Mouse (Mus musculus) cerebellum, adult 18-20 months (tissue): ENCODE results near the gene Tnxb.
A peak's percentile ranks its signal among the peaks of the same experiment; 100 is the strongest.
"Not testable (repeated sequence)": the region's sequence is repeated elsewhere in the genome, so short reads cannot be mapped to it uniquely, and the experiment has no call there.

Source experiments
- DNase-seq, 2 experiments: peaks; one replicate each; pipeline ENCODE4 v3.0.0; 2021

Gene Tnxb

DNA sequence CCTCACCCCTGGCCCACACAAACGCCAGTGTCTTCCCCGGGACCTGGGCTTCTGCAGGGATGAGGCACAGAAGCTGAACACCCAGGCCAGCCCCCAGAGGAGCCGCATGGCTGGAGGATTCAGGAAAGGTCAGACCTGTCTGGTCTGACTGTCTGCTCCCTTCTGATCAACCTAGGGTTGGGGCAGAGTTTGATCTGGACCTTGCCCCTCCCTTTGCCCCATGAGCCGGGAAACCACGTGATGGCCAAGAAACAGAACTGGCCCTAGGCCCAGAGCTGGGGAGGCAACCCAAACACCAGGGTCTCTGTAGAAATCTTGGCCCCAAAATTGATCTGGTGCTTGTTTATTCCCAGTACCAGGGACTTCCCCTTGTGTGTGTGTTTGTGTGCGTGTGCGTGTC, 73.4 kb downstream of the Tnxb start, which contains the start of gene C4b:
Gene C4b (minus strand): TSS at position 164 of the 400 bp plus-strand sequence.
- peak in 1 of 2 experiments; percentile 7 for DNase-seq

DNA sequence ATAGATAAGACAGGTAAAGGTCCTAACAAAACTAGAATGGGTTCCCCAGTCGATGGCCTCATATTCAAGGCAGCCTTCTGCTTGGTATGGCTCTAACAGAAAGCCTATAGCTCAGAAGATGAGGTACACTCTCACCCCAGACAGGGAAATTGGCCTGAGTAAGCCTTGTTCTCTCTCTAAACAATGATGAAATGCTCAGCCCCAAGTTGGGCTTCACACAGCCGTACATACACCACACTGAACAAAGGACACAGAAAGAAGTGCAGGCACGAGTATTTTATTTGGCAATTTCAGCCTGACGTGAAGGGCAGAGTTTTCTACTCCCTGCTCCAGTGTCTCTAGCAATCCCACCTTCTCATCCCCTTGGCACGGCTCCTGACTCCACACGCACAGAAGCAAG, 73.9 kb downstream of the Tnxb start:
- DNase-seq: no peak

DNA sequence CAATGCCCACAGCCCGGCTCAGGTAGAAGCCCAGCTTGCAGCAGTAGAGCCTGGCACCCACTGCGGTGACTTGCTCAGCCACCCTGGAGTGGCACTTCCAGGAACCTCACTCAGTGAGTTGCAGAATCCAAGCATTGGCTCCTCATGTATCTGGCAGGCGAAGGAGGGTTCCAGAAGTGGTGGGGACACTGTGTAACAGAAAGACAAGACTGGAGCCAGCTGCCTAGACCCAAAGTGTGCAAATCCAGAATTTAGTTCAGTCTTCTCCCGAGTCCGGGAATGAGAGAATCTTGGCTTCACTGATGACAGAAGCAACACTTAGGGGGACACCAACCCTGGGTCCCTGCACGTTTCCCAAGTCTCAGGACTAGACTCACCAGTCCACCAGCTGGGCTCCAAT, 74.3 kb downstream of the Tnxb start:
- DNase-seq: not testable (repeated sequence)

DNA sequence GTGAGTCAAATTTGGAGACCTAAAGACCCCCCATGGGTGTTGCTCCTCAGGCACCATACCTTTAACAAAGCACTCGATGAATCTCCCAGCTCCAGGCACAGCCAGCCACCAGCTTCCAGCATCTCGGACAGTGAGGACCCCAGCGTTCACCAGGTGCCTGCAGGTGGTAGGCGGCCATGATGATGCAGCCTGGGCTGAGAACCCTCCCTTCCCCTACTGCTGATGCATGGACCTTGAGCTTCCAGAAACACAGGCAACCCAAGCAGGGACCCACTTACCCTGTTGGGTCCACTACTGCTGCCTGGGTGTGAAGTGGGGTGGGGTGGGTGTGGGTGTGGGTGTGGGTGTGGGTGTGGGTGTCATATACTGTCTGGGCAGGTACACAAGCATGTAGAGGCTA, 74.8 kb downstream of the Tnxb start:
- DNase-seq: not testable (repeated sequence)

DNA sequence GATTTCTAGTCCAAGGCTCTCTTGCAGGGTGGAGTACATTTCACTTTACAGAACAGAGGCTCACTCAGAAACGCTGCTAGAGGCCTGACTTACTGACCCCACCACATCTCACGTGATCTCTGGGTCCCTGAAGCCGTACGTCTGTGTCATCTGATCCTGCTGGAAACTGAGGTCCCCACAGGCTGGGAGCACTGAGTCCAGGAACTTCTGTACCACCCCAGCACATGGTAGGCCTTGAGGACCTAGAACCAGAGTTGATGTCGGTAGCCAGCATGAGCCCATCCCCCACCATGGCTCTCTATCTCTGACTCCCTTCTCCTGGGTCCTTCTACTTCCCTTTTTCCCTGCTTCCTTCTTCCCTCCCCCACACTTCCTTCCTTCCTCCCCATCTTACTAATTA, 76.2 kb downstream of the Tnxb start:
- no peak for DNase-seq

DNA sequence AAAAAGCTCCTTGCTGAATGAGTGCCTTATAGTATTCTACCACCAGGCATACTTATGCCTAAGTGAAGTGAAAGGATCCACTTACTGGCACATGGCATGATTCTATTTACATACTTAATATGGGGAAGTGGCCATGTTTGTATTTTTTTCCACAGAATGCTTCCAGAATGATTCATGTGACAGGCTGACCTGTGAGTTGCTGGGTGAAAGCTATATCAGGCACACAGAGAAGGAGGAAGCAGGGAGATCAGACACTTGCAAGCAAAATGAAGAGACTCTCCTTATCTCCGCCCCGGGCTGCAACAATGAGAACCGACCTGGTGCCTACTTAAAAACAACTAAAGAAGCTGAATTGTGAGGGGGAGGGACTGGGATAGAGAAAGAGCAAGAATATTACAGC, 91.1 kb downstream of the Tnxb start:
- DNase-seq: no peak
